Mouse (Mus musculus): Measurements from ENCODE around the gene Tnni1. TPM values are rescaled to one million over a fixed set of nuclear protein-coding genes. Genes with fewer than 3 reads are reported as not detected.
A peak's percentile ranks its signal among the peaks of the same experiment; 100 is the strongest.

The Tnni1 gene
- total RNA-seq, 2 experiments from 2014 or later, result 1.2 to 1.5 TPM

GRCm38 (mm10) chr1:135800192-135800950 is 21.1 kb downstream of the Tnni1 start:
- no peak for DNase-seq (ENCODE audit: low spot score in 2 of 2)

GRCm38 (mm10) chr1:135807546-135807945 is 28.3 kb downstream of the Tnni1 start:
- no peak for DNase-seq (ENCODE audit: low spot score in 2 of 2)

- DNase-seq (ENCODE audit: low spot score in 2 of 2), result no peak
Measured at GRCm38 (mm10) chr1:135810180-135810579, 30.9 kb downstream of the Tnni1 start.

GRCm38 (mm10) chr1:135811016-135811646 is 31.9 kb downstream of the Tnni1 start:
- DNase-seq (ENCODE audit: low spot score in 2 of 2), result peak; percentile 47 to 88

- no peak for DNase-seq (ENCODE audit: low spot score in 2 of 2)
Measured at GRCm38 (mm10) chr1:135812205-135812604, 33.0 kb downstream of the Tnni1 start.

GRCm38 (mm10) chr1:135812618-135813017 is 33.4 kb downstream of the Tnni1 start:
- DNase-seq (ENCODE audit: low spot score in 2 of 2), result no peak

- DNase-seq (ENCODE audit: low spot score in 2 of 2), result no peak
Measured at GRCm38 (mm10) chr1:135813071-135813470, 33.8 kb downstream of the Tnni1 start.

- no peak for DNase-seq (ENCODE audit: low spot score in 2 of 2)
Measured at GRCm38 (mm10) chr1:135813687-135814395, 34.6 kb downstream of the Tnni1 start.

GRCm38 (mm10) chr1:135814531-135814930 is 35.3 kb downstream of the Tnni1 start:
- DNase-seq (ENCODE audit: low spot score in 2 of 2), result no peak

GRCm38 (mm10) chr1:135817595-135817994 is 38.4 kb downstream of the Tnni1 start:
- DNase-seq (ENCODE audit: low spot score in 2 of 2), result no peak

- no peak for DNase-seq (ENCODE audit: low spot score in 2 of 2)
Measured at GRCm38 (mm10) chr1:135818481-135819086, 39.4 kb downstream of the Tnni1 start, which contains the start of gene Lad1. Lad1 (plus strand) TSS chr1:135818598.

- DNase-seq (ENCODE audit: low spot score in 2 of 2), result no peak
Measured at GRCm38 (mm10) chr1:135820071-135820470, 40.8 kb downstream of the Tnni1 start.

GRCm38 (mm10) chr1:135820736-135821364 is 41.6 kb downstream of the Tnni1 start:
- DNase-seq (ENCODE audit: low spot score in 2 of 2), result no peak

GRCm38 (mm10) chr1:135821780-135822179 is 42.5 kb downstream of the Tnni1 start:
- DNase-seq (ENCODE audit: low spot score in 2 of 2), result no peak

- DNase-seq (ENCODE audit: low spot score in 2 of 2), result peak in 1 of 2 experiments; percentile 42
Measured at GRCm38 (mm10) chr1:135828918-135829317, 49.7 kb downstream of the Tnni1 start.

GRCm38 (mm10) chr1:135834206-135834859 is 55.1 kb downstream of the Tnni1 start:
- DNase-seq (ENCODE audit: low spot score in 2 of 2), result no peak

- DNase-seq (ENCODE audit: low spot score in 2 of 2), result no peak
Measured at GRCm38 (mm10) chr1:135834983-135835382, 55.7 kb downstream of the Tnni1 start.

- no peak for DNase-seq (ENCODE audit: low spot score in 2 of 2)
Measured at GRCm38 (mm10) chr1:135835716-135836483, 56.7 kb downstream of the Tnni1 start, which contains the start of gene Tnnt2. Tnnt2 (plus strand) TSS chr1:135836354.

- DNase-seq (ENCODE audit: low spot score in 2 of 2), result no peak
Measured at GRCm38 (mm10) chr1:135838626-135839025, 59.4 kb downstream of the Tnni1 start.

GRCm38 (mm10) chr1:135839065-135839464 is 59.8 kb downstream of the Tnni1 start:
- DNase-seq (ENCODE audit: low spot score in 2 of 2), result no peak

Measured in layer of hippocampus, adult 18-20 months (tissue).